Comparison of ENCODE assay signal across 10 mouse cellular contexts in the genomic region with DNA sequence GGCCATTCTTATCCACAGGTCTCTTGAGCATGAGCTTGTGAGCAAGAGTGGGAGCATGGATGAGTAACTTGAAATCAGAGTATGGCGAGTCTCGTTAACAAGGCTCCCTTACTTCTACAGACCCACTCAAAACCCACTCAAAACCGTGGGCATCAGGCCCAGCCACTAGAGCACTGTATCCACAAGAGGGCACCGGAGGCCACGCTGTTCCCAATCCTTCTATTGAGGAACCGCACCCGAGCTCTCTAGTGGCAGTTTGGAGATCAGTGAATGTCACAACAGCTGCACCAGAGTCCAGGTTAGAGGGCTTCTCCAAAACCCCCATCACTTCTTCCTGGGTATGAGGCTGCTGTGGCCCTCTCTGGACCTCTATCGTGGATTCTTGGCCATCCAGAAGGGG. TPM values are rescaled to one million over a fixed set of nuclear protein-coding genes. Genes with fewer than 3 reads are reported as not detected.
A peak's percentile ranks its signal among the peaks of the same experiment; 100 is the strongest.
DNase-seq lines count a peak whose midpoint lies in the region; ATAC-seq and TF ChIP-seq lines count a peak whose summit lies in the region.
"Had no signal": no experiment of that assay in that cellular context is flagged by ENCODE, and none has a peak within 500 bp of the region (broad histone marks: within the 10 kb centered on the region; RNA-seq: fewer than 3 reads in every experiment).

No protein-coding gene starts in this region.

- no peak overlapping the region for H3K27ac ChIP-seq in thymus, adult 2 months (ENCODE audit: control insufficient read depth, insufficient read depth, low read length)
- peak overlapping the region; percentile 78 for H3K27ac ChIP-seq in gastrocnemius, adult 2 months
- H3K27ac ChIP-seq in lung, embryonic 14.5 days (ENCODE audit: low read depth), result no peak overlapping the region
- H3K27ac ChIP-seq: embryonic facial prominence, embryonic 13.5 days had no signal

- no peak for TF ChIP-seq POLR2A in thymus, adult 2 months (IDR thresholded peaks at IDR 0.05; ENCODE audit: control insufficient read depth, extremely low read depth, insufficient read depth, low read length, poor library complexity)

- peaks cover 2% of the 10 kb centered on the region; the same call in 1 of the 2 replicates for H3K27me3 ChIP-seq in thymus, adult 2 months (ENCODE audit: control insufficient read depth, insufficient read depth, low read length)
- peaks cover 49% of the 10 kb centered on the region for H3K27me3 ChIP-seq in lung, embryonic 14.5 days (ENCODE audit: insufficient read depth, low read length)

- H3K4me2 ChIP-seq in lung, embryonic 14.5 days, result no peak overlapping the region
- H3K4me2 ChIP-seq: embryonic facial prominence, embryonic 13.5 days had no signal

- no peaks in the 10 kb centered on the region for H3K36me3 ChIP-seq in thymus, adult 2 months (ENCODE audit: control insufficient read depth, insufficient read depth, low read length)
- H3K36me3 ChIP-seq in lung, embryonic 14.5 days (ENCODE audit: insufficient read depth), result no peaks in the 10 kb centered on the region
- H3K36me3 ChIP-seq: embryonic facial prominence, embryonic 13.5 days had no signal

- H3K4me1 ChIP-seq in thymus, adult 2 months (replicated peaks; ENCODE audit: control insufficient read depth, insufficient read depth, low read length), result no peaks in the 10 kb centered on the region
- H3K4me1 ChIP-seq in lung, embryonic 14.5 days (ENCODE audit: insufficient read depth), result peaks cover 3% of the 10 kb centered on the region; the same call in 1 of the 2 replicates

- no peaks in the 10 kb centered on the region for H3K9me3 ChIP-seq in lung, embryonic 14.5 days (ENCODE audit: low read depth, low read length)
- H3K9me3 ChIP-seq: embryonic facial prominence, embryonic 13.5 days; megakaryocyte, embryonic 14.5 days had no signal

- DNase-seq in thymus, postnatal 4 days, result peak; percentile 31
- no peak for DNase-seq in thymus, adult 2 months
- DNase-seq in cerebellum, adult 9-10 months, result peak; percentile 22
- DNase-seq in gastrocnemius, adult 2 months, result peak; percentile 70
- DNase-seq in kidney, postnatal 10 days, result peak; percentile 67
- peak; percentile 70 for DNase-seq in lung, embryonic 14.5 days
- DNase-seq in right cerebral cortex, postnatal 10 days (ENCODE audit: low spot score in 2 of 2), result peak; percentile 65 to 77

- no peak overlapping the region for H3K9ac ChIP-seq in lung, embryonic 14.5 days
- H3K9ac ChIP-seq: embryonic facial prominence, embryonic 13.5 days had no signal

- intact Hi-C loops in gastrocnemius, adult 2 months (cut with DNase I), result loop anchor here (1.0 kb wide), 1 partner anchor 184 kb away; no protein-coding TSS in a partner anchor

- WGBS in thymus, adult 2 months, result 28% methylated on average over 8 of the region's 8 CpGs
- 29% methylated on average over 8 of the region's 8 CpGs for WGBS in lung, embryonic 14.5 days

- no peak for ATAC-seq in lung, embryonic 14.5 days (ENCODE audit: insufficient read depth)
- no peak for ATAC-seq in megakaryocyte-erythroid progenitor cell, adult 5-6 weeks (replicated peaks; ENCODE audit: low FRiP score, low TSS enrichment, poor library complexity, severe bottlenecking)

- no peak overlapping the region for H3K4me3 ChIP-seq in thymus, adult 2 months (ENCODE audit: control insufficient read depth, insufficient read depth, low read length)
- H3K4me3 ChIP-seq in gastrocnemius, adult 2 months, result peak overlapping the region; percentile 86
- H3K4me3 ChIP-seq in lung, embryonic 14.5 days (ENCODE audit: low read depth, low read length), result no peak overlapping the region
- H3K4me3 ChIP-seq: megakaryocyte, embryonic 14.5 days had no signal

- TF ChIP-seq CTCF in thymus, adult 2 months (IDR thresholded peaks at IDR 0.05; ENCODE audit: borderline replicate concordance, control insufficient read depth, extremely low read depth, insufficient read depth, low read length, poor library complexity), result no peak
- peak; percentile 74 for TF ChIP-seq CTCF in gastrocnemius, adult 2 months (IDR thresholded peaks at IDR 0.05)
- TF ChIP-seq CTCF in lung, embryonic 14.5 days (IDR thresholded peaks at IDR 0.05; ENCODE audit: low read depth), result peak; percentile 72

RNA-seq across cellular contexts. Expression of a gene that starts 2.4 kb away (rescaled TPM):
- 1.2 and 1.3 TPM in 2 replicates for polyA plus RNA-seq in thymus, adult 2 months (2012; rRNA removed)
- 1 to 10 TPM; 3.2 to 6.6 TPM for total RNA-seq in gastrocnemius, adult 2 months (2021)
- 3.8 TPM in 2 replicates for polyA plus RNA-seq in lung, embryonic 14.5 days (2014; fragmentation: Nextera tagmentation; extraction: Ambion mirVana)
- not detected in 2 replicates for total RNA-seq in megakaryocyte-erythroid progenitor cell, adult 5-6 weeks (2014; fragmentation: Nextera tagmentation)
- not detected in 2 replicates for total RNA-seq in megakaryocyte-erythroid progenitor cell, adult 5-6 weeks (2017)

RNA-seq across cellular contexts. Expression of a gene that starts 56.2 kb away (rescaled TPM):
- 2.6 TPM in 2 replicates for polyA plus RNA-seq in thymus, adult 2 months (2012; rRNA removed)
- total RNA-seq in gastrocnemius, adult 2 months (2021), result 10 to 100 TPM; 30.9 to 32.8 TPM
- 20.0 and 25.2 TPM in 2 replicates for polyA plus RNA-seq in lung, embryonic 14.5 days (2014; fragmentation: Nextera tagmentation; extraction: Ambion mirVana)
- 34.2 and 37.1 TPM in 2 replicates for total RNA-seq in megakaryocyte-erythroid progenitor cell, adult 5-6 weeks (2014; fragmentation: Nextera tagmentation)
- total RNA-seq in megakaryocyte-erythroid progenitor cell, adult 5-6 weeks (2017), result 71.7 and 117 TPM in 2 replicates

Comparison
In these comparisons a context has a peak if more than half of its experiments do, and no peak if none do; other contexts are left out.
1. RNA of a gene that starts 2.4 kb away (total RNA-seq): 3.2 to 6.6 TPM in gastrocnemius, adult 2 months; not detected in megakaryocyte-erythroid progenitor cell, adult 5-6 weeks; every median in the first group is over 4 times any median in the second.